Mouse (Mus musculus): ENCODE data around the gene Cnnm1.

Cnnm1 gene

GRCm38 (mm10) chr19:43535372-43535771 is 95.1 kb downstream of the Cnnm1 start:
- DNase-seq (ENCODE audit: low read depth, low spot score) = no peak

- DNase-seq (ENCODE audit: low read depth, low spot score) = no peak
Measured at GRCm38 (mm10) chr19:43546337-43547117, 106.3 kb downstream of the Cnnm1 start.

All from c-Kit-negative CD71-positive TER-119-positive erythroid progenitor cells, embryonic 14.5 days (primary cell).